Mouse (Mus musculus): ENCODE data around the gene Fchsd2.

GRCm38 (mm10) chr7:101099981-101100380, 7.3 kb downstream of the Fchsd2 start:
- TF ChIP-seq POLR2A (IDR thresholded peaks at IDR 0.05; ENCODE audit: insufficient read depth, low read length) (no peak), CTCF (IDR thresholded peaks at IDR 0.05; ENCODE audit: low read depth, low read length) (no peak), EP300 (IDR thresholded peaks at IDR 0.05; ENCODE audit: insufficient read depth, low read depth, low read length) (no peak)
